9 mouse cellular contexts compared by ENCODE assay signal in genomic region chr16:71247516-71248139, GRCm38 (mm10).
DNase-seq lines count a peak whose midpoint lies in the region; TF ChIP-seq lines count a peak whose summit lies in the region.
"Had no signal": no experiment of that assay in that cellular context is flagged by ENCODE, and none has a peak within 500 bp of the region (broad histone marks: within the 10 kb centered on the region; RNA-seq: fewer than 3 reads in every experiment).

No protein-coding gene starts in this region.

- no peak overlapping the region for H3K27ac ChIP-seq in MEL (ENCODE audit: control insufficient read depth, low read depth, low read length)
- H3K27ac ChIP-seq in midbrain, embryonic 10.5 days (replicated peaks), result no peak overlapping the region
- no peak overlapping the region for H3K27ac ChIP-seq in testis, adult 2 months (ENCODE audit: control insufficient read depth, insufficient read depth, low read depth, low read length)
- H3K27ac ChIP-seq: macrophage had no signal

- no peak overlapping the region for H3K4me3 ChIP-seq in MEL (ENCODE audit: control insufficient read depth in 1 of 2, insufficient read depth in 1 of 2, low read depth in 2 of 2, low read length in 2 of 2)
- no peak overlapping the region for H3K4me3 ChIP-seq in midbrain, embryonic 10.5 days
- H3K4me3 ChIP-seq in testis, adult 2 months (ENCODE audit: control insufficient read depth, low read depth, low read length), result no peak overlapping the region

- H3K36me3 ChIP-seq in MEL (ENCODE audit: control insufficient read depth in 1 of 2, insufficient read depth in 2 of 2, low read length in 2 of 2), result no peaks in the 10 kb centered on the region
- no peaks in the 10 kb centered on the region for H3K36me3 ChIP-seq in midbrain, embryonic 10.5 days
- H3K36me3 ChIP-seq in testis, adult 2 months (ENCODE audit: control insufficient read depth, insufficient read depth, low read length), result no peaks in the 10 kb centered on the region

- peak; percentile 67 for TF ChIP-seq RAD21 in MEL (IDR thresholded peaks at IDR 0.05; ENCODE audit: low read depth, low read length)

- no peak for TF ChIP-seq POLR2A in MEL (IDR thresholded peaks at IDR 0.05; ENCODE audit: control insufficient read depth in 1 of 2, insufficient read depth in 1 of 2, low read depth in 1 of 2, low read length in 2 of 2, poor library complexity in 1 of 2)
- TF ChIP-seq POLR2A in testis, adult 2 months (IDR thresholded peaks at IDR 0.05; ENCODE audit: control insufficient read depth, low read depth, low read length), result no peak

- no peak overlapping the region for H3K9ac ChIP-seq in MEL (ENCODE audit: control insufficient read depth, low read depth, low read length, poor library complexity, severe bottlenecking)

- H3K4me1 ChIP-seq in MEL (ENCODE audit: control insufficient read depth in 1 of 2, insufficient read depth in 2 of 2, low read length in 2 of 2), result no peaks in the 10 kb centered on the region
- H3K4me1 ChIP-seq in midbrain, embryonic 10.5 days, result no peaks in the 10 kb centered on the region
- no peaks in the 10 kb centered on the region; the same call in 1 of the 2 replicates for H3K4me1 ChIP-seq in testis, adult 2 months (ENCODE audit: control insufficient read depth, insufficient read depth, low read length)

- peak; percentile 17 for DNase-seq in gastrocnemius, postnatal 14 days
- DNase-seq in gastrocnemius, adult 18-20 months (ENCODE audit: low spot score), result no peak
- DNase-seq in MEL (ENCODE audit: low read depth, low spot score), result peak; percentile 56
- peak; percentile 39 for DNase-seq in cerebellum, adult 9-10 months
- peak; percentile 20 to 69 for DNase-seq in frontal cortex, postnatal 10 days (ENCODE audit: low spot score in 2 of 2)
- DNase-seq in layer of hippocampus, adult 9-11 months, result peak; percentile 44
- peak; percentile 67 for DNase-seq in midbrain, embryonic 10.5 days (ENCODE audit: low spot score)

- H3K9me3 ChIP-seq in MEL (replicated peaks; ENCODE audit: insufficient read depth, low read length), result no peaks in the 10 kb centered on the region
- no peaks in the 10 kb centered on the region for H3K9me3 ChIP-seq in midbrain, embryonic 10.5 days (replicated peaks)

- H3K27me3 ChIP-seq in MEL (ENCODE audit: control insufficient read depth in 1 of 2, insufficient read depth in 2 of 2, low read length in 2 of 2), result no peaks in the 10 kb centered on the region
- no peaks in the 10 kb centered on the region for H3K27me3 ChIP-seq in midbrain, embryonic 10.5 days (ENCODE audit: low read depth, poor library complexity, severe bottlenecking)
- H3K27me3 ChIP-seq in testis, adult 2 months (ENCODE audit: control insufficient read depth, insufficient read depth, low read length), result no peaks in the 10 kb centered on the region

- peak; percentile 21 to 80 (median 68); a peak in 5 of 6 replicates for TF ChIP-seq CTCF in MEL (IDR thresholded peaks at IDR 0.05 in 2 of 3, conservative IDR thresholded peaks at IDR 0.05 in 1 of 3; ENCODE audit: control insufficient read depth in 1 of 3, insufficient read depth in 1 of 3, low read depth in 2 of 3, low read length in 3 of 3, poor library complexity in 1 of 3, severe bottlenecking in 1 of 3)
- peak; percentile 59; the same call in 1 of the 2 replicates for TF ChIP-seq CTCF in testis, adult 2 months (IDR thresholded peaks at IDR 0.05; ENCODE audit: control insufficient read depth, insufficient read depth, insufficient replicate concordance, low read depth, low read length)

- TF ChIP-seq EP300 in MEL (IDR thresholded peaks at IDR 0.05; ENCODE audit: low read depth in 1 of 2, low read length in 2 of 2), result no peak

- no peaks in the 10 kb centered on the region for H3K79me2 ChIP-seq in MEL (ENCODE audit: control insufficient read depth, insufficient read depth, low read length, poor library complexity)

- 38% methylated on average over 9 of the region's 9 CpGs for WGBS in midbrain, embryonic 10.5 days

- intact Hi-C loops in gastrocnemius, postnatal 14 days (cut with DNase I; ENCODE audit: low total_unique reads), result loop anchor here (5.0 kb wide), 1 partner anchor 970 kb away; no protein-coding TSS in a partner anchor

TF ChIP-seq in MEL, 35 proteins besides CTCF, POLR2A, EP300 and RAD21:
- TF ChIP-seq NELFE (IDR thresholded peaks at IDR 0.05; ENCODE audit: low read depth, low read length) (no peak), SMC3 (IDR thresholded peaks at IDR 0.05; ENCODE audit: low read depth, low read length) (peak; percentile 68), MAX (IDR thresholded peaks at IDR 0.05; ENCODE audit: low read length) (no peak), MAZ (IDR thresholded peaks at IDR 0.05; ENCODE audit: low read depth, low read length) (no peak), ZC3H11A (IDR thresholded peaks at IDR 0.05; ENCODE audit: low read depth, low read length) (peak; percentile 72), ZMIZ1 (IDR thresholded peaks at IDR 0.05; ENCODE audit: low read depth, low read length) (no peak), RCOR1 (IDR thresholded peaks at IDR 0.05; ENCODE audit: low read depth, low read length) (no peak)
